38 mouse cellular contexts compared by ENCODE assay signal in genomic region chr7:143477800-143478199, GRCm38 (mm10). TPM values are rescaled to one million over a fixed set of nuclear protein-coding genes. Genes with fewer than 3 reads are reported as not detected.
"Had no signal": no experiment of that assay in that cellular context is flagged by ENCODE, and none has a peak within 500 bp of the region (broad histone marks: within the 10 kb centered on the region; RNA-seq: fewer than 3 reads in every experiment).

No protein-coding gene starts in this region.

- H3K4me1 ChIP-seq: midbrain, embryonic 15.5 days had no signal

- H3K9me3 ChIP-seq: limb, embryonic 10.5 days; limb, embryonic 12.5 days; limb, embryonic 13.5 days; limb, embryonic 15.5 days; liver, embryonic 12.5 days; liver, embryonic 13.5 days; liver, embryonic 15.5 days; lung, embryonic 15.5 days; megakaryocyte, embryonic 14.5 days; midbrain, embryonic 10.5 days; midbrain, embryonic 12.5 days; midbrain, embryonic 13.5 days; midbrain, embryonic 15.5 days; neural tube, embryonic 12.5 days had no signal

- H3K4me3 ChIP-seq: limb, embryonic 10.5 days; limb, embryonic 12.5 days; limb, embryonic 13.5 days; limb, embryonic 15.5 days; liver, embryonic 12.5 days; liver, embryonic 13.5 days; liver, embryonic 15.5 days; lung, embryonic 15.5 days; megakaryocyte, embryonic 14.5 days; midbrain, embryonic 10.5 days; midbrain, embryonic 12.5 days; midbrain, embryonic 13.5 days; midbrain, embryonic 15.5 days; myocyte; neural tube, embryonic 12.5 days had no signal

- H3K27ac ChIP-seq: limb, embryonic 10.5 days; limb, embryonic 12.5 days; limb, embryonic 13.5 days; limb, embryonic 15.5 days; liver, embryonic 12.5 days; liver, embryonic 13.5 days; liver, embryonic 14.5 days; liver, embryonic 15.5 days; lung, embryonic 15.5 days; macrophage; midbrain, embryonic 10.5 days; midbrain, embryonic 12.5 days; midbrain, embryonic 13.5 days; midbrain, embryonic 15.5 days; neural tube, embryonic 12.5 days had no signal

- H3K27me3 ChIP-seq: limb, embryonic 13.5 days; limb, embryonic 15.5 days; lung, embryonic 15.5 days; midbrain, embryonic 15.5 days; neural tube, embryonic 12.5 days had no signal

- ATAC-seq: liver, embryonic 12.5 days; lung, postnatal 0 days; midbrain, embryonic 13.5 days; midbrain, embryonic 15.5 days; midbrain, embryonic 16.5 days had no signal

- H3K4me2 ChIP-seq: limb, embryonic 12.5 days; limb, embryonic 13.5 days; limb, embryonic 15.5 days; liver, embryonic 11.5 days; liver, embryonic 12.5 days; liver, embryonic 13.5 days; liver, embryonic 15.5 days; lung, embryonic 14.5 days; lung, embryonic 15.5 days; midbrain, embryonic 11.5 days; midbrain, embryonic 12.5 days; midbrain, embryonic 13.5 days; midbrain, embryonic 15.5 days; neural tube, embryonic 12.5 days had no signal

- H3K36me3 ChIP-seq: limb, embryonic 10.5 days; limb, embryonic 12.5 days; limb, embryonic 13.5 days; limb, embryonic 15.5 days; liver, embryonic 12.5 days; liver, embryonic 13.5 days; liver, embryonic 15.5 days; lung, embryonic 15.5 days; midbrain, embryonic 10.5 days; midbrain, embryonic 12.5 days; midbrain, embryonic 13.5 days; midbrain, embryonic 15.5 days; neural tube, embryonic 12.5 days had no signal

- DNase-seq: left cerebral cortex, postnatal 4 days; liver; liver, embryonic 13.5 days; lung, adult 18-20 months; lung, adult 2 months; lung, embryonic 14.5 days; lung, postnatal 10 days; lung, postnatal 14 days; lung, postnatal 36 days; lung, postnatal 4 days; midbrain, embryonic 14.5 days had no signal

- H3K9ac ChIP-seq: limb, embryonic 12.5 days; limb, embryonic 13.5 days; limb, embryonic 15.5 days; liver, embryonic 12.5 days; liver, embryonic 13.5 days; liver, embryonic 14.5 days; liver, embryonic 15.5 days; lung, embryonic 14.5 days; lung, embryonic 15.5 days; midbrain, embryonic 12.5 days; midbrain, embryonic 13.5 days; midbrain, embryonic 15.5 days; neural tube, embryonic 12.5 days had no signal

RNA-seq across cellular contexts. Expression of gene Slc22a18, which starts 4.3 kb away (rescaled TPM):
- total RNA-seq: left cerebral cortex, postnatal 4 days; monocyte, adult 5-6 weeks had no signal

RNA-seq across cellular contexts. Expression of gene Phlda2, which starts 25.1 kb away (rescaled TPM):
- total RNA-seq: left cerebral cortex, adult 8-10 months; left cerebral cortex, postnatal 10 days; left cerebral cortex, postnatal 14 days; left cerebral cortex, postnatal 25 days; left cerebral cortex, postnatal 36 days; left cerebral cortex, postnatal 4 days; megakaryocyte, adult 5-6 weeks; monocyte, adult 5-6 weeks had no signal
- polyA plus RNA-seq: macrophage; midbrain, embryonic 16.5 days; myocyte had no signal
